Mouse (Mus musculus): ENCODE measurements around the gene Gm20388. TPM values are rescaled to one million over a fixed set of nuclear protein-coding genes. Genes with fewer than 3 reads are reported as not detected.

Gm20388 gene
- polyA plus RNA-seq, 1 experiment from 2014 or later = not detected

DNA sequence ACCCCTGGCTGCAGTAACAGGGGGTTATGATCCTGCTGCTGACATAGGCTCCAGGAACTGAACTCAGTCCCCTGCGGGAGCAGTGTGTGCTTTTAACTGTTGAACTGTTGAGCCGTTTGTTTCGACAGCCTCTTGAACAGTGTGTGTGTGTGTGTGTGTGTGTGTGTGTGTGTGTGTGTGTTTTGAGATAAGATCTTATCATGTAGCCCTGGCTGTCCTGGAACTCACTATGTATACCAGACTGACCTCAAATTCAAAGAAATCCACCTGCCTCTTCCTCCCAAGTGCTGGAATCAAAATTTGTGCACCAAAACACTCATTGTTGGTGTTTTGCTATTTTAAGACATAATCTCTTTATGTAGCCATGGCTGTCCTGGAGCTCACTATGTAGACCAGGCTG is 3204.0 kb downstream of the Gm20388 start:
- no peaks in the 10 kb centered on the region for H3K36me3 ChIP-seq (ENCODE audit: control insufficient read depth, insufficient read depth, low read length)
- no peak overlapping the region for H3K9ac ChIP-seq (ENCODE audit: low read length)
- ATAC-seq (ENCODE audit: low FRiP score, low TSS enrichment) = no peak
- H3K27me3 ChIP-seq (ENCODE audit: control insufficient read depth, insufficient read depth, low read length) = peaks cover 3% of the 10 kb centered on the region; the same call in 1 of the 2 replicates
- no peak for DNase-seq (ENCODE audit: low spot score)
- no peak overlapping the region for H3K4me3 ChIP-seq (ENCODE audit: low read depth, low read length)
- no peak overlapping the region for H3K27ac ChIP-seq (replicated peaks)
- WGBS = 27% methylated on average over 3 of the region's 3 CpGs
- H3K4me2 ChIP-seq (replicated peaks; ENCODE audit: low read depth) = no peak overlapping the region
- TF ChIP-seq EP300 (optimal IDR thresholded peaks at IDR 0.05) (no peak), CTCF (IDR thresholded peaks at IDR 0.05; ENCODE audit: low read depth) (no peak)
- 0 out of 2 replicates have a peak, but pooled peaks cover 2% of the 10 kb centered on the region for H3K4me1 ChIP-seq (replicated peaks; ENCODE audit: control insufficient read depth, insufficient read depth)
- no peaks in the 10 kb centered on the region for H3K9me3 ChIP-seq (ENCODE audit: control insufficient read depth, low read length)

DNA sequence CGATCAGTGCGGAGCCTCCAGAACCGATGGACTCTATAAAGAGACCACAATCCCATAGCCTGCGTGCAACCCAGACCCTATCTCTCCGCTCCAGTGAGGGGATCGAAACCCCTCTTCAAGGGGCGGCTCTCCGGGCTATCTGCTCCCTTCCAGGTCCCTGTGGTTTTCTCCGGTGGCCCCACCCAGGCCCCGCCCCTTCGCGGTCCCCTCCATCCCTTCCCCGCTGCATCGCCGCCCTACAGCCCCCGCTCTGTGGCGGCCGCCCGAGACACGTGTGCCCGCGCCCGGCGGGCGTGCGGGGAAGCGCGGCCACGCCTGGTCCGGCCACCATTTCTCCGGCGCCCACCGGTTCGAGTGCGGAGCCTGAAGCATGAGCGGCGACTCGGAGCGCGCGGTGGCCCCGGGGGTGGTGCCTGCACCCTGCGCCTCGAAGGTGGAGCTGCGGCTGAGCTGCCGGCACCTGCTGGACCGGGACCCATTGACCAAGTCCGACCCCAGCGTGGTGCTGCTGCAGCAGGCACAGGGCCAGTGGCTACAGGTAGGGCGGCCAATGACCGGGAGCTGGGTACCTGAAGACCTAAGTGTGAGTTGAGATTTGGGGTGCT is 3206.6 kb downstream of the Gm20388 start, which contains the start of gene Cpne7:
Cpne7 (plus strand) TSS at position 248 of the 605 bp plus-strand sequence.
- ATAC-seq (ENCODE audit: low FRiP score, low TSS enrichment) (no peak; the same call in 1 of the 2 replicates), DNase-seq (ENCODE audit: low spot score) (peak; percentile 43)
- peak within 1 kb of the TSS; percentile 28 for H3K9ac ChIP-seq (ENCODE audit: low read length)
- no peaks in the 10 kb centered on the region for H3K36me3 ChIP-seq (ENCODE audit: control insufficient read depth, insufficient read depth, low read length)
- no peaks in the 10 kb centered on the region for H3K9me3 ChIP-seq (ENCODE audit: control insufficient read depth, low read length)
- H3K27me3 ChIP-seq (ENCODE audit: control insufficient read depth, insufficient read depth, low read length) = peaks cover 3% of the 10 kb centered on the region; the same call in 1 of the 2 replicates
- peak within 1 kb of the TSS; percentile 43 for H3K4me3 ChIP-seq (ENCODE audit: low read depth, low read length)
- no peak within 1 kb of the TSS for H3K27ac ChIP-seq (replicated peaks)
- H3K4me2 ChIP-seq (replicated peaks; ENCODE audit: low read depth) = peak within 1 kb of the TSS; percentile 67
- WGBS = 1% methylated on average over 49 of the region's 51 CpGs
- no peak for TF ChIP-seq EP300 (optimal IDR thresholded peaks at IDR 0.05)
- no peak for TF ChIP-seq CTCF (IDR thresholded peaks at IDR 0.05; ENCODE audit: low read depth)
- H3K4me1 ChIP-seq (replicated peaks; ENCODE audit: control insufficient read depth, insufficient read depth) = 0 out of 2 replicates have a peak, but pooled peaks cover 2% of the 10 kb centered on the region

- 5% methylated on average over 17 of the region's 17 CpGs for WGBS
- H3K36me3 ChIP-seq (ENCODE audit: control insufficient read depth, insufficient read depth, low read length) = no peaks in the 10 kb centered on the region
- DNase-seq (ENCODE audit: low spot score) = no peak
- peak overlapping the region; percentile 43 for H3K4me3 ChIP-seq (ENCODE audit: low read depth, low read length)
- H3K27ac ChIP-seq (replicated peaks) = no peak overlapping the region
- H3K4me1 ChIP-seq (replicated peaks; ENCODE audit: control insufficient read depth, insufficient read depth) = 0 out of 2 replicates have a peak, but pooled peaks cover 2% of the 10 kb centered on the region
- TF ChIP-seq EP300 (optimal IDR thresholded peaks at IDR 0.05) = no peak
- no peak for TF ChIP-seq CTCF (IDR thresholded peaks at IDR 0.05; ENCODE audit: low read depth)
- no peaks in the 10 kb centered on the region for H3K9me3 ChIP-seq (ENCODE audit: control insufficient read depth, low read length)
- H3K9ac ChIP-seq (ENCODE audit: low read length) = no peak overlapping the region
- peaks cover 3% of the 10 kb centered on the region; the same call in 1 of the 2 replicates for H3K27me3 ChIP-seq (ENCODE audit: control insufficient read depth, insufficient read depth, low read length)
- peak overlapping the region; percentile 67 for H3K4me2 ChIP-seq (replicated peaks; ENCODE audit: low read depth)
- no peak for ATAC-seq (ENCODE audit: low FRiP score, low TSS enrichment)
Measured at GRCm38 (mm10) chr8:123117744-123118143, 3207.1 kb downstream of the Gm20388 start.

DNA sequence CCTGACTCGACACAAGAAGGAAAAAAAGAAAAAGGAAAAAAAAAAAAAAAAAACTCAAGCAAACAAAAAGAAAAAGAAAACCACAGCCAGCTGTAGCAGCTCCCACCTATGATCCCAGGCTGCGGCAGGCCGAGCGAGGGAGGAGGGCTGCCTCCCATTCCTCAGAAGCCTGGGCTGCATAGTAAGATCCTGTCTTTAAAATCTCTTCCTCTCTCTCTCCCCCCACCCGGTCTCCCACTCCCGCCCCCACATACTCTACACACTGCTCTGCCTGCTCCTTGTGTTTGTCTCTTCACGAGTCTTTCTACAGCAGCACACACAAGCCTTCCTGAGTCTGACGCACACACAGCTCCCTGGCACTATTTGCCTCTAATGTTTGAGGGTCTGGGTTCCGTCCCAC is 3211.4 kb downstream of the Gm20388 start:
- Histone ChIP-seq H3K4me1 (replicated peaks; ENCODE audit: control insufficient read depth, insufficient read depth) (peaks cover 2% of the 10 kb centered on the region; the same call in 1 of the 2 replicates), H3K4me3 (ENCODE audit: low read depth, low read length) (no peak overlapping the region), H3K27me3 (ENCODE audit: control insufficient read depth, insufficient read depth, low read length) (peaks cover 3% of the 10 kb centered on the region; the same call in 1 of the 2 replicates), H3K27ac (replicated peaks) (no peak overlapping the region), H3K4me2 (replicated peaks; ENCODE audit: low read depth) (no peak overlapping the region), H3K9ac (ENCODE audit: low read length) (no peak overlapping the region), H3K36me3 (ENCODE audit: control insufficient read depth, insufficient read depth, low read length) (no peaks in the 10 kb centered on the region), H3K9me3 (ENCODE audit: control insufficient read depth, low read length) (no peaks in the 10 kb centered on the region)
- no peak for ATAC-seq (ENCODE audit: low FRiP score, low TSS enrichment)
- WGBS = 35% methylated on average over 9 of the region's 9 CpGs
- TF ChIP-seq CTCF (IDR thresholded peaks at IDR 0.05; ENCODE audit: low read depth) = no peak
- TF ChIP-seq EP300 (optimal IDR thresholded peaks at IDR 0.05) = no peak
- DNase-seq (ENCODE audit: low spot score) = no peak

DNA sequence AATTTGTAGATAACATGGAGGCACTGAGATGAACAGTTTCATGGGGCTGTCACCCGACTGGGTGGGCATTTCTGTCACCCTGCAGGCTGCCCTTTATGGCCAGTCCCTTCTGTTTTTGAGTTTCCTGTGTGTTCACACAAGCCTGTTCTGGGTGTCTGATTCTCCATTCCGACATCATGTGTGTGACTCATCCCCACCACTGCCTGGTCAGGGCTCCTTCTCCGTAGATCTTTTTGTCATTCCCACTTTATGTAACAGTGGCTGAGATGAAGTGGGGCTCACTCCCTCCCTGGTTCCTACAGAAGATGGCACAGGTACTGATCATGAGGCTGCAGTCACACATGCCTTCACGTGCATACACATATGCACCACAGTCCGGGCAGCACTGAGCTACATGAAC is 3212.0 kb downstream of the Gm20388 start:
- TF ChIP-seq CTCF (IDR thresholded peaks at IDR 0.05; ENCODE audit: low read depth) = no peak
- no peak for TF ChIP-seq EP300 (optimal IDR thresholded peaks at IDR 0.05)
- DNase-seq (ENCODE audit: low spot score) (no peak), ATAC-seq (ENCODE audit: low FRiP score, low TSS enrichment) (no peak)
- no peaks in the 10 kb centered on the region for H3K36me3 ChIP-seq (ENCODE audit: control insufficient read depth, insufficient read depth, low read length)
- peaks cover under 1% of the 10 kb centered on the region; the same call in 1 of the 2 replicates for H3K4me1 ChIP-seq (replicated peaks; ENCODE audit: control insufficient read depth, insufficient read depth)
- WGBS = 65% methylated on average over 5 of the region's 5 CpGs
- no peak overlapping the region for H3K9ac ChIP-seq (ENCODE audit: low read length)
- peaks cover 1% of the 10 kb centered on the region; the same call in 1 of the 2 replicates for H3K27me3 ChIP-seq (ENCODE audit: control insufficient read depth, insufficient read depth, low read length)
- H3K4me3 ChIP-seq (ENCODE audit: low read depth, low read length) = no peak overlapping the region
- H3K9me3 ChIP-seq (ENCODE audit: control insufficient read depth, low read length) = no peaks in the 10 kb centered on the region
- H3K4me2 ChIP-seq (replicated peaks; ENCODE audit: low read depth) = no peak overlapping the region
- H3K27ac ChIP-seq (replicated peaks) = no peak overlapping the region

GRCm38 (mm10) chr8:123126193-123126816 is 3215.7 kb downstream of the Gm20388 start:
- Histone ChIP-seq H3K4me1 (replicated peaks; ENCODE audit: control insufficient read depth, insufficient read depth) (no peaks in the 10 kb centered on the region; the same call in 1 of the 2 replicates), H3K27me3 (ENCODE audit: control insufficient read depth, insufficient read depth, low read length) (no peaks in the 10 kb centered on the region), H3K4me3 (ENCODE audit: low read depth, low read length) (no peak overlapping the region), H3K27ac (replicated peaks) (no peak overlapping the region), H3K9me3 (ENCODE audit: control insufficient read depth, low read length) (no peaks in the 10 kb centered on the region), H3K9ac (ENCODE audit: low read length) (no peak overlapping the region), H3K4me2 (replicated peaks; ENCODE audit: low read depth) (no peak overlapping the region; the same call in 1 of the 2 replicates), H3K36me3 (ENCODE audit: control insufficient read depth, insufficient read depth, low read length) (no peaks in the 10 kb centered on the region)
- DNase-seq (ENCODE audit: low spot score) (peak; percentile 89), ATAC-seq (ENCODE audit: low FRiP score, low TSS enrichment) (peak; percentile 82)
- no peak for TF ChIP-seq CTCF (IDR thresholded peaks at IDR 0.05; ENCODE audit: low read depth)
- no peak for TF ChIP-seq EP300 (optimal IDR thresholded peaks at IDR 0.05)
- 13% methylated on average over 18 of the region's 19 CpGs for WGBS
